ENCODE assay signal across 10 mouse cellular contexts in genomic region chr1:165192714-165193264, GRCm38 (mm10). TPM values are rescaled to one million over a fixed set of nuclear protein-coding genes. Genes with fewer than 3 reads are reported as not detected.
DNase-seq lines count a peak whose midpoint lies in the region; ATAC-seq lines count a peak whose summit lies in the region.
"Had no signal": no experiment of that assay in that cellular context is flagged by ENCODE, and none has a peak within 500 bp of the region (broad histone marks: within the 10 kb centered on the region; RNA-seq: fewer than 3 reads in every experiment).

No protein-coding gene starts in this region.

- H3K27ac ChIP-seq in intestine, embryonic 14.5 days (ENCODE audit: low read depth), result peak overlapping the region; percentile 86; the same call in 1 of the 2 replicates
- H3K27ac ChIP-seq in neural tube, embryonic 15.5 days (replicated peaks), result no peak overlapping the region

- H3K4me1 ChIP-seq in megakaryocyte, embryonic 14.5 days, result peaks cover 79% of the 10 kb centered on the region
- H3K4me1 ChIP-seq in intestine, embryonic 14.5 days (replicated peaks; ENCODE audit: control insufficient read depth, insufficient read depth, low read length), result peaks cover 12% of the 10 kb centered on the region; the same call in 1 of the 2 replicates
- H3K4me1 ChIP-seq in neural tube, embryonic 15.5 days, result peaks cover 15% of the 10 kb centered on the region

- H3K4me3 ChIP-seq in megakaryocyte, embryonic 14.5 days (replicated peaks), result peak overlapping the region; percentile 94
- H3K4me3 ChIP-seq in intestine, embryonic 14.5 days (ENCODE audit: low read depth, low read length), result peak overlapping the region; percentile 64
- H3K4me3 ChIP-seq in neural tube, embryonic 15.5 days (replicated peaks), result 0 out of 2 replicates have a peak overlapping the region, but pooled peaks have one; percentile 75

- WGBS in intestine, embryonic 14.5 days, result 49% methylated on average over 10 of the region's 10 CpGs
- 82% methylated on average over 10 of the region's 10 CpGs for WGBS in neural tube, embryonic 15.5 days

- H3K27me3 ChIP-seq in megakaryocyte, embryonic 14.5 days (replicated peaks), result no peaks in the 10 kb centered on the region
- H3K27me3 ChIP-seq in intestine, embryonic 14.5 days (replicated peaks; ENCODE audit: control insufficient read depth, insufficient read depth, low read length), result no peaks in the 10 kb centered on the region
- 0 out of 2 replicates have a peak, but pooled peaks cover 5% of the 10 kb centered on the region for H3K27me3 ChIP-seq in neural tube, embryonic 15.5 days (replicated peaks)

- peaks cover 11% of the 10 kb centered on the region for H3K36me3 ChIP-seq in megakaryocyte, embryonic 14.5 days (replicated peaks; ENCODE audit: low read length)
- H3K36me3 ChIP-seq in intestine, embryonic 14.5 days (ENCODE audit: control insufficient read depth, insufficient read depth, low read length), result 0 out of 2 replicates have a peak, but pooled peaks cover 3% of the 10 kb centered on the region
- H3K36me3 ChIP-seq in neural tube, embryonic 15.5 days, result no peaks in the 10 kb centered on the region

- H3K9me3 ChIP-seq in megakaryocyte, embryonic 14.5 days, result no peaks in the 10 kb centered on the region
- no peaks in the 10 kb centered on the region for H3K9me3 ChIP-seq in intestine, embryonic 14.5 days (ENCODE audit: control insufficient read depth, low read length)
- no peaks in the 10 kb centered on the region for H3K9me3 ChIP-seq in neural tube, embryonic 15.5 days (replicated peaks)

- peak overlapping the region; percentile 69 for H3K9ac ChIP-seq in intestine, embryonic 14.5 days (ENCODE audit: low read length)
- H3K9ac ChIP-seq in neural tube, embryonic 15.5 days (replicated peaks), result no peak overlapping the region

- DNase-seq in heart, adult 11 months, result peak; percentile 34
- no peak for DNase-seq in heart, adult 18-20 months
- no peak for DNase-seq in intestine, embryonic 14.5 days (ENCODE audit: low spot score)
- DNase-seq in urinary bladder, postnatal 4 days (ENCODE audit: low spot score in 2 of 2), result no peak
- DNase-seq in ovary, postnatal 14 days (ENCODE audit: low spot score), result no peak
- DNase-seq: gastrocnemius, postnatal 25 days; spleen, adult 18-20 months had no signal

- H3K4me2 ChIP-seq in intestine, embryonic 14.5 days (ENCODE audit: low read length), result peak overlapping the region; percentile 73
- H3K4me2 ChIP-seq in neural tube, embryonic 15.5 days, result peak overlapping the region; percentile 98; the same call in 1 of the 2 replicates

- ATAC-seq in megakaryocyte, adult 5-6 weeks (ENCODE audit: poor library complexity, severe bottlenecking), result no peak
- no peak for ATAC-seq in intestine, embryonic 14.5 days (replicated peaks; ENCODE audit: low FRiP score, low TSS enrichment, low read depth)
- ATAC-seq in neural tube, embryonic 15.5 days (ENCODE audit: low FRiP score), result no peak

RNA-seq across cellular contexts. Expression of gene Sft2d2, which starts 1.4 kb away (rescaled TPM):
- total RNA-seq in heart, adult 18-20 months (2021), result 10 to 100 TPM; 14.8 to 15.4 TPM
- 1.7 TPM in 1 of 2 replicates, not detected in the other for polyA plus RNA-seq in megakaryocyte, embryonic 14.5 days (2012; ENCODE audit: insufficient read depth, low replicate concordance)
- 36.7 and 40.6 TPM in 2 replicates for total RNA-seq in megakaryocyte, adult 5-6 weeks (2015)
- 43.9 and 46.4 TPM in 2 replicates for total RNA-seq in megakaryocyte, adult 5-6 weeks (2017)
- 30.8 and 31.7 TPM in 2 replicates for polyA plus RNA-seq in intestine, embryonic 14.5 days (2014; fragmentation: Nextera tagmentation; extraction: Ambion mirVana)
- 4.4 and 7.9 TPM in 2 replicates for polyA plus RNA-seq in neural tube, embryonic 15.5 days (2015; fragmentation: Nextera tagmentation; extraction: Ambion mirVana)

RNA-seq across cellular contexts. Expression of gene Tbx19, which starts 32.2 kb away (rescaled TPM):
- not detected for total RNA-seq in heart, adult 18-20 months (2021)
- polyA plus RNA-seq in megakaryocyte, embryonic 14.5 days (2012; ENCODE audit: insufficient read depth, low replicate concordance), result 0.30 TPM in 1 of 2 replicates, not detected in the other
- total RNA-seq in megakaryocyte, adult 5-6 weeks (2015), result not detected in 2 replicates
- not detected in 2 replicates for total RNA-seq in megakaryocyte, adult 5-6 weeks (2017)
- 0.08 TPM in 1 of 2 replicates, not detected in the other for polyA plus RNA-seq in intestine, embryonic 14.5 days (2014; fragmentation: Nextera tagmentation; extraction: Ambion mirVana)
- polyA plus RNA-seq in neural tube, embryonic 15.5 days (2015; fragmentation: Nextera tagmentation; extraction: Ambion mirVana), result 0.36 TPM in 1 of 2 replicates, not detected in the other
- total RNA-seq: gastrocnemius, postnatal 25 days had no signal

RNA-seq across cellular contexts. Expression of gene Tiprl, which starts 44.0 kb away (rescaled TPM):
- 10 to 100 TPM; 34.6 to 45.4 TPM for total RNA-seq in heart, adult 18-20 months (2021)
- polyA plus RNA-seq in megakaryocyte, embryonic 14.5 days (2012; ENCODE audit: insufficient read depth, low replicate concordance), result 2.5 and 21.2 TPM in 2 replicates
- 25.7 and 25.8 TPM in 2 replicates for total RNA-seq in megakaryocyte, adult 5-6 weeks (2015)
- total RNA-seq in megakaryocyte, adult 5-6 weeks (2017), result 49.6 and 52.0 TPM in 2 replicates
- 83.5 and 89.0 TPM in 2 replicates for polyA plus RNA-seq in intestine, embryonic 14.5 days (2014; fragmentation: Nextera tagmentation; extraction: Ambion mirVana)
- 126 and 138 TPM in 2 replicates for polyA plus RNA-seq in neural tube, embryonic 15.5 days (2015; fragmentation: Nextera tagmentation; extraction: Ambion mirVana)
